Mouse (Mus musculus) CH12F3 (cell line): ENCODE data around the gene Abat.

ENCODE experiments used
- in situ Hi-C: fragments of 300-500 bp; cut with MboI; formaldehyde crosslinking; loops from 2 replicates; pipeline ENCODE4 v1.14.3; 2020; ENCODE audit warnings: low sequenced_read_pairs

Gene Abat

GRCm38 (mm10) chr16:8570901-8571615, 57.8 kb downstream of the Abat start:
- in situ Hi-C loops = no loop called here

- in situ Hi-C loops = no loop called here
Measured at GRCm38 (mm10) chr16:8573041-8573440, 59.8 kb downstream of the Abat start.

GRCm38 (mm10) chr16:8573751-8574150, 60.5 kb downstream of the Abat start:
- in situ Hi-C loops = no loop called here

GRCm38 (mm10) chr16:8574316-8574715, 61.1 kb downstream of the Abat start:
- in situ Hi-C loops = no loop called here

GRCm38 (mm10) chr16:8576111-8576510, 62.9 kb downstream of the Abat start:
- in situ Hi-C loops = no loop called here

- in situ Hi-C loops = no loop called here
Measured at GRCm38 (mm10) chr16:8576901-8577300, 63.7 kb downstream of the Abat start.

GRCm38 (mm10) chr16:8578326-8578725, 65.1 kb downstream of the Abat start:
- in situ Hi-C loops = no loop called here

- in situ Hi-C loops = no loop called here
Measured at GRCm38 (mm10) chr16:8579546-8579945, 66.3 kb downstream of the Abat start.

- in situ Hi-C loops = no loop called here
Measured at GRCm38 (mm10) chr16:8581661-8582239, 68.5 kb downstream of the Abat start.

GRCm38 (mm10) chr16:8582579-8583295, 69.5 kb downstream of the Abat start:
- in situ Hi-C loops = no loop called here

GRCm38 (mm10) chr16:8584248-8584647, 71.0 kb downstream of the Abat start:
- in situ Hi-C loops = no loop called here

- in situ Hi-C loops = no loop called here
Measured at GRCm38 (mm10) chr16:8585056-8585455, 71.8 kb downstream of the Abat start.

GRCm38 (mm10) chr16:8595411-8595810, 82.2 kb downstream of the Abat start:
- in situ Hi-C loops = no loop called here

- in situ Hi-C loops = no loop called here
Measured at GRCm38 (mm10) chr16:8596336-8596735, 83.1 kb downstream of the Abat start.

- in situ Hi-C loops = no loop called here
Measured at GRCm38 (mm10) chr16:8597516-8597915, 84.3 kb downstream of the Abat start.

- in situ Hi-C loops = no loop called here
Measured at GRCm38 (mm10) chr16:8603789-8604188, 90.6 kb downstream of the Abat start.

GRCm38 (mm10) chr16:8610397-8610796, 97.2 kb downstream of the Abat start:
- in situ Hi-C loops = no loop called here

- in situ Hi-C loops = no loop called here
Measured at GRCm38 (mm10) chr16:8612214-8613005, 99.2 kb downstream of the Abat start.

GRCm38 (mm10) chr16:8613039-8613438, 99.8 kb downstream of the Abat start:
- in situ Hi-C loops = no loop called here

- in situ Hi-C loops = no loop called here
Measured at GRCm38 (mm10) chr16:8613447-8613846, 100.2 kb downstream of the Abat start.

GRCm38 (mm10) chr16:8619659-8620314, 106.6 kb downstream of the Abat start:
- in situ Hi-C loops = no loop called here
